In genomic region chr7:128422491-128422890, GRCm38 (mm10) we compare ENCODE assay signal across 19 mouse cellular contexts. TPM values are rescaled to one million over a fixed set of nuclear protein-coding genes. Genes with fewer than 3 reads are reported as not detected.
DNase-seq lines count a peak whose midpoint lies in the region.
"Had no signal": no experiment of that assay in that cellular context is flagged by ENCODE, and none has a peak within 500 bp of the region (broad histone marks: within the 10 kb centered on the region; RNA-seq: fewer than 3 reads in every experiment).

No protein-coding gene starts in this region.

- H3K27me3 ChIP-seq in hindbrain, embryonic 10.5 days (ENCODE audit: insufficient read depth, poor library complexity, severe bottlenecking) = peaks cover 52% of the 10 kb centered on the region
- H3K27me3 ChIP-seq: Patski had no signal

- no peak overlapping the region for H3K27ac ChIP-seq in hindbrain, embryonic 10.5 days
- H3K27ac ChIP-seq: embryonic facial prominence, embryonic 10.5 days; embryonic facial prominence, embryonic 12.5 days; forebrain, embryonic 10.5 days; forebrain, embryonic 13.5 days; forebrain, embryonic 15.5 days had no signal

- H3K4me1 ChIP-seq in hindbrain, embryonic 10.5 days (replicated peaks) = peaks cover 21% of the 10 kb centered on the region

- H3K36me3 ChIP-seq in hindbrain, embryonic 10.5 days = no peaks in the 10 kb centered on the region
- H3K36me3 ChIP-seq: embryonic facial prominence, embryonic 10.5 days; embryonic facial prominence, embryonic 12.5 days; forebrain, embryonic 10.5 days; forebrain, embryonic 15.5 days had no signal

- peak; percentile 5 for DNase-seq in testis, postnatal 10 days (ENCODE audit: low spot score)
- DNase-seq in testis, postnatal 14 days (ENCODE audit: low spot score) = no peak
- DNase-seq in 416B (ENCODE audit: low read depth) = peak; percentile 92
- DNase-seq in fibroblast of lung, adult 2 months (ENCODE audit: low read depth) = peak; percentile 53
- DNase-seq in hindbrain, embryonic 10.5 days (ENCODE audit: low spot score) = no peak
- DNase-seq in heart, adult 11 months = no peak
- DNase-seq: adrenal gland, postnatal 14 days; cerebellum, adult 11-12 months; cerebellum, adult 2 months; cerebellum, adult 9-10 months; cerebellum, postnatal 10 days; cerebellum, postnatal 25 days; forebrain, postnatal 0 days had no signal

- no peak overlapping the region for H3K4me3 ChIP-seq in hindbrain, embryonic 10.5 days
- H3K4me3 ChIP-seq: embryonic facial prominence, embryonic 10.5 days; embryonic facial prominence, embryonic 12.5 days; forebrain, embryonic 10.5 days; forebrain, embryonic 13.5 days; forebrain, embryonic 15.5 days had no signal

- no peaks in the 10 kb centered on the region for H3K9me3 ChIP-seq in hindbrain, embryonic 10.5 days
- H3K9me3 ChIP-seq: embryonic facial prominence, embryonic 10.5 days; embryonic facial prominence, embryonic 12.5 days; forebrain, embryonic 10.5 days; forebrain, embryonic 13.5 days; forebrain, embryonic 15.5 days had no signal

- 78% methylated on average over 3 of the region's 3 CpGs for WGBS in hindbrain, embryonic 10.5 days

RNA-seq across cellular contexts. Expression of gene Rgs10, which starts 3.9 kb away (rescaled TPM):
- 6.8 and 11.5 TPM in 2 replicates for polyA plus RNA-seq in hindbrain, embryonic 10.5 days (2016; fragmentation: Nextera tagmentation; extraction: Ambion mirVana)

RNA-seq across cellular contexts. Expression of gene Tial1, which starts 39.0 kb away (rescaled TPM):
- polyA plus RNA-seq in hindbrain, embryonic 10.5 days (2016; fragmentation: Nextera tagmentation; extraction: Ambion mirVana) = 22.4 and 26.0 TPM in 2 replicates

Comparison
In these comparisons a context has a peak if more than half of its experiments do, and no peak if none do; other contexts are left out.
1. DNase-seq: peak in testis, postnatal 10 days (single experiment), 416B (single experiment) and fibroblast of lung, adult 2 months (single experiment); none in testis, postnatal 14 days (single experiment), hindbrain, embryonic 10.5 days (single experiment) and heart, adult 11 months (single experiment).